Mouse (Mus musculus): ENCODE measurements around the gene Slfn9.

- TF ChIP-seq CTCF (IDR thresholded peaks at IDR 0.05; ENCODE audit: low read depth) (no peak), EP300 (optimal IDR thresholded peaks at IDR 0.05) (no peak)
Measured at GRCm38 (mm10) chr11:82954631-82955030, 37.0 kb downstream of the Slfn9 start.
